Mouse (Mus musculus): Measurements from ENCODE around the gene Itih5. TPM values are rescaled to one million over a fixed set of nuclear protein-coding genes. Genes with fewer than 3 reads are reported as not detected.

The Itih5 gene
- polyA plus RNA-seq, 1 experiment from 2014 or later, result 3.0 TPM

- Histone ChIP-seq H3K27ac (ENCODE audit: low read length) (no peak overlapping the region), H3K4me3 (ENCODE audit: low read depth, low read length) (no peak overlapping the region), H3K27me3 (replicated peaks; ENCODE audit: insufficient read depth, low read length) (no peaks in the 10 kb centered on the region), H3K4me1 (ENCODE audit: insufficient read depth, low read depth, low read length) (no peaks in the 10 kb centered on the region), H3K9me3 (ENCODE audit: low read length) (no peaks in the 10 kb centered on the region), H3K9ac (replicated peaks; ENCODE audit: low read depth) (no peak overlapping the region), H3K4me2 (replicated peaks; ENCODE audit: low read depth, low read length) (no peak overlapping the region), H3K36me3 (ENCODE audit: insufficient read depth, low read length) (no peaks in the 10 kb centered on the region)
- ATAC-seq, result no peak
- 80% methylated on average over 5 of the region's 5 CpGs for whole genome bisulfite sequencing
- no peak for TF ChIP-seq CTCF (IDR thresholded peaks at IDR 0.05)
- no peak for TF ChIP-seq EP300 (IDR thresholded peaks at IDR 0.05)
- no peak for DNase-seq (ENCODE audit: low spot score)
Measured at GRCm38 (mm10) chr2:10127471-10127870, 25.9 kb upstream of the Itih5 start.

- Histone ChIP-seq H3K9me3 (ENCODE audit: low read length) (no peaks in the 10 kb centered on the region), H3K27ac (ENCODE audit: low read length) (no peak overlapping the region), H3K9ac (replicated peaks; ENCODE audit: low read depth) (no peak overlapping the region), H3K4me3 (ENCODE audit: low read depth, low read length) (no peak overlapping the region), H3K4me1 (ENCODE audit: insufficient read depth, low read depth, low read length) (no peaks in the 10 kb centered on the region), H3K27me3 (replicated peaks; ENCODE audit: insufficient read depth, low read length) (no peaks in the 10 kb centered on the region), H3K4me2 (replicated peaks; ENCODE audit: low read depth, low read length) (no peak overlapping the region), H3K36me3 (ENCODE audit: insufficient read depth, low read length) (no peaks in the 10 kb centered on the region)
- ATAC-seq, result no peak
- DNase-seq (ENCODE audit: low spot score), result no peak
- 78% methylated on average over 4 of the region's 4 CpGs for WGBS
- TF ChIP-seq EP300 (IDR thresholded peaks at IDR 0.05), result no peak
- TF ChIP-seq CTCF (IDR thresholded peaks at IDR 0.05), result no peak
Measured at GRCm38 (mm10) chr2:10128571-10128970, 24.8 kb upstream of the Itih5 start.

- Histone ChIP-seq H3K9ac (replicated peaks; ENCODE audit: low read depth) (no peak overlapping the region), H3K4me2 (replicated peaks; ENCODE audit: low read depth, low read length) (no peak overlapping the region), H3K4me3 (ENCODE audit: low read depth, low read length) (no peak overlapping the region), H3K27me3 (replicated peaks; ENCODE audit: insufficient read depth, low read length) (no peaks in the 10 kb centered on the region), H3K27ac (ENCODE audit: low read length) (no peak overlapping the region), H3K36me3 (ENCODE audit: insufficient read depth, low read length) (no peaks in the 10 kb centered on the region), H3K4me1 (ENCODE audit: insufficient read depth, low read depth, low read length) (no peaks in the 10 kb centered on the region), H3K9me3 (ENCODE audit: low read length) (no peaks in the 10 kb centered on the region)
- DNase-seq (ENCODE audit: low spot score), result no peak
- ATAC-seq, result no peak
- TF ChIP-seq CTCF (IDR thresholded peaks at IDR 0.05) (no peak), EP300 (IDR thresholded peaks at IDR 0.05) (no peak)
- WGBS, result 37% methylated on average over 8 of the region's 8 CpGs
Measured at GRCm38 (mm10) chr2:10130341-10130990, 22.9 kb upstream of the Itih5 start.

GRCm38 (mm10) chr2:10131296-10131695, 22.1 kb upstream of the Itih5 start, which contains the start of gene Itih2:
Gene Itih2 (minus strand): TSS chr2:10131396.
- no peak within 1 kb of the TSS for H3K4me2 ChIP-seq (replicated peaks; ENCODE audit: low read depth, low read length)
- no peaks in the 10 kb centered on the region for H3K36me3 ChIP-seq (ENCODE audit: insufficient read depth, low read length)
- no peaks in the 10 kb centered on the region for H3K27me3 ChIP-seq (replicated peaks; ENCODE audit: insufficient read depth, low read length)
- no peaks in the 10 kb centered on the region for H3K9me3 ChIP-seq (ENCODE audit: low read length)
- H3K4me1 ChIP-seq (ENCODE audit: insufficient read depth, low read depth, low read length), result no peaks in the 10 kb centered on the region
- DNase-seq (ENCODE audit: low spot score) (peak; percentile 34), ATAC-seq (no peak)
- no peak within 1 kb of the TSS for H3K9ac ChIP-seq (replicated peaks; ENCODE audit: low read depth)
- no peak within 1 kb of the TSS for H3K27ac ChIP-seq (ENCODE audit: low read length)
- no peak within 1 kb of the TSS for H3K4me3 ChIP-seq (ENCODE audit: low read depth, low read length)
- 65% methylated on average over 4 of the region's 4 CpGs for WGBS
- TF ChIP-seq CTCF (IDR thresholded peaks at IDR 0.05) (no peak), EP300 (IDR thresholded peaks at IDR 0.05) (no peak)

- TF ChIP-seq CTCF (IDR thresholded peaks at IDR 0.05) (no peak), EP300 (IDR thresholded peaks at IDR 0.05) (no peak)
- Histone ChIP-seq H3K4me1 (ENCODE audit: insufficient read depth, low read depth, low read length) (no peaks in the 10 kb centered on the region), H3K9ac (replicated peaks; ENCODE audit: low read depth) (no peak overlapping the region), H3K4me3 (ENCODE audit: low read depth, low read length) (no peak overlapping the region), H3K36me3 (ENCODE audit: insufficient read depth, low read length) (no peaks in the 10 kb centered on the region), H3K9me3 (ENCODE audit: low read length) (no peaks in the 10 kb centered on the region), H3K4me2 (replicated peaks; ENCODE audit: low read depth, low read length) (no peak overlapping the region), H3K27ac (ENCODE audit: low read length) (no peak overlapping the region), H3K27me3 (replicated peaks; ENCODE audit: insufficient read depth, low read length) (no peaks in the 10 kb centered on the region)
- no peak for ATAC-seq
- DNase-seq (ENCODE audit: low spot score), result no peak
- 79% methylated on average over 1 of the region's 1 CpGs for WGBS
Measured at GRCm38 (mm10) chr2:10132128-10132527, 21.2 kb upstream of the Itih5 start.

GRCm38 (mm10) chr2:10133941-10134340, 19.4 kb upstream of the Itih5 start:
- H3K4me3 ChIP-seq (ENCODE audit: low read depth, low read length), result no peak overlapping the region
- 40% methylated on average over 6 of the region's 6 CpGs for WGBS
- no peaks in the 10 kb centered on the region for H3K27me3 ChIP-seq (replicated peaks; ENCODE audit: insufficient read depth, low read length)
- ATAC-seq, result no peak
- TF ChIP-seq CTCF (IDR thresholded peaks at IDR 0.05) (no peak), EP300 (IDR thresholded peaks at IDR 0.05) (no peak)
- H3K36me3 ChIP-seq (ENCODE audit: insufficient read depth, low read length), result no peaks in the 10 kb centered on the region
- H3K4me1 ChIP-seq (ENCODE audit: insufficient read depth, low read depth, low read length), result no peaks in the 10 kb centered on the region
- no peaks in the 10 kb centered on the region for H3K9me3 ChIP-seq (ENCODE audit: low read length)
- no peak overlapping the region for H3K9ac ChIP-seq (replicated peaks; ENCODE audit: low read depth)
- H3K27ac ChIP-seq (ENCODE audit: low read length), result no peak overlapping the region
- no peak for DNase-seq (ENCODE audit: low spot score)
- no peak overlapping the region for H3K4me2 ChIP-seq (replicated peaks; ENCODE audit: low read depth, low read length)
